Mouse (Mus musculus): ENCODE measurements at regions not wholly inside any gene's neighbourhood (a gene's known extent, or its start where the extent isn't known, plus 50 kb on each side); places are given as distances from the start of the nearest gene placed in this dataset.
A peak's percentile ranks its signal among the peaks of the same experiment; 100 is the strongest.

DNA sequence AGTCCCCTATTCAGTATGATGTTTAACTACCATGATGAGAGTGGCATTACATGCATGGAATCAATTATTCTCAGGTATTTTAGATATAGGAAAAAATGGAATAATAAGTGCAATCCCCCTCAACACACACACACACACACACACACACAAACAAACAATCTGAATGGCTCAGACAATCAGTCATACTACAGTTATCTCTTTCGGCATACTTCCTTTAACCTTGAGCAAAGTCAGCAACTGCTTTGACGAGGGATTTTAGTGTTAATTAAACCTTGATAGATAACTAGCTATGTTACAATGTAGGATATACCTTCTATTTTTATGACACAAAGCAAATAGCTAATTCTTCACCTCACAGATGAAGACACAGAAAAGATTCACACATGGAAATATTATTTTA lies 312.1 kb downstream of the Tex13c3 start:
- ATAC-seq, result no peak

DNA sequence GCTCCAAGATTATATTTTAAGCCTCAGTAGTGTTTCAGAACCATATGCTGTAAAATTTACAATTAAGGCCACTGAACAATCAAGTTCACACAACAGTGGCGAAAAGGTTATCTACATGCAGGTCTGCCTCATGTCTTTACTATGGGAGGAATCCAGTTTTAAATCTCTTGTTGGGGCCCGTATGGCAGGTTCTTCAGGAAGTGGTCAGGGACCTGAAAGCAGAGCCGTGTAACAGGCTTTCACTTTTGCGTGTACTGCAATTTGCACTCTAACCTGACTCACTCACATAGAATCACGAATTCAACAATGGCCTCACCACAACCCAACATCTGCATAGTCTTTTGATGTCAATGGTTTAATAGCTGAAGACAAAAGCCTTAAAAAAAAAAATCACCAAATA lies 312.6 kb downstream of the Tex13c3 start:
- ATAC-seq, result peak; percentile 83

DNA sequence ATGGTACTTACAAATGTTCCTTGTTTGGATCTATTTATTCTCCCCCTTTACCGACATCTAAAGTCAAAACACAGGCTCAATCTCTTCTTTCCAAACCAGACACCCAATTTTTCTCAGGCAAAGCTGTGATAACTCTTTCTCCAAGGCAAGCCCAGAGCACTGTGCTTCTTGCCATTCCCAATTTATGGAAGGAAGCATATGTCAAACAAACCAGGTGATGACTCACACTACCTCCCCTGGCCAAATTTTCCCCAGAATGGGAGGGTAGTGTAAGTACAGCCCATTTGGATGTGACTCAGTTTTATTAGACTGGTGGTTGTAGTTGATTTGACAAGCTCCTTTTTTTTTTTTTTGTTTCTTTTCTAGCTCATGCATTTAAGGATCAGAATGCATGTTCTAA lies 313.0 kb downstream of the Tex13c3 start:
- ATAC-seq, result no peak

DNA sequence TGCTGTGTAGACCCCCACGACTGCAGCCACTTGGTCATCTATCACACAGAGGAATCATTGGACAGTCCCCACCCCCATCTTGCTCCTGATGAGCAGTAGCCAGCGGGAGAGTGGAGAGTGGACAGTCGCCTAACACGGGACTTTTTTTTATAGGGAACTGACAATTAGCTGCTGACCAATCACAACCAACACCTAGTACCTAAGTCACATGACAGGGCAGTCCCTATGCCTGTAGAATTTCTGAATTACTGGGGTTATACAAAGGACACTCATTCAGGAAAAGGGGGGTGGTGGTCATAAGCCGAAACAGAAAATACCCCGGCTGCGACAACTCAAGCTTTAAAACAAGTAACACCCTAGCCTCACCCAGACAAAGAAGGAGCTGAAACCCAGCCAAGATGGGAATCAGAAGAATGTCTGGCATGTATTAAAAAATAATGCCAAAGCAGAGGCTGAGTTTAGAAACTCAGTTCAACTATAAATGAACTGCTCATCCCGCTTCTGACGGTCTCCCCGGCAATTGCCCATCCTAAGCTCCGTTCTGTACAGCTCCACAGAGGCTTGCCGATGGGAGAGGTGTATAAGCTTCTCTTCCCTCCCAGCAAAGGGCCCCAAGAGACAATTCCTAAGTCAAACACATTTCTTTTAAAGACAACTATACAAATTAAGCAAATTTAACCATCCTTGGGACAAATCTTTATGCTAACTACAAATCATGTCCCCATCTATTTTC lies 313.8 kb downstream of the Tex13c3 start:
- ATAC-seq, result no peak

DNA sequence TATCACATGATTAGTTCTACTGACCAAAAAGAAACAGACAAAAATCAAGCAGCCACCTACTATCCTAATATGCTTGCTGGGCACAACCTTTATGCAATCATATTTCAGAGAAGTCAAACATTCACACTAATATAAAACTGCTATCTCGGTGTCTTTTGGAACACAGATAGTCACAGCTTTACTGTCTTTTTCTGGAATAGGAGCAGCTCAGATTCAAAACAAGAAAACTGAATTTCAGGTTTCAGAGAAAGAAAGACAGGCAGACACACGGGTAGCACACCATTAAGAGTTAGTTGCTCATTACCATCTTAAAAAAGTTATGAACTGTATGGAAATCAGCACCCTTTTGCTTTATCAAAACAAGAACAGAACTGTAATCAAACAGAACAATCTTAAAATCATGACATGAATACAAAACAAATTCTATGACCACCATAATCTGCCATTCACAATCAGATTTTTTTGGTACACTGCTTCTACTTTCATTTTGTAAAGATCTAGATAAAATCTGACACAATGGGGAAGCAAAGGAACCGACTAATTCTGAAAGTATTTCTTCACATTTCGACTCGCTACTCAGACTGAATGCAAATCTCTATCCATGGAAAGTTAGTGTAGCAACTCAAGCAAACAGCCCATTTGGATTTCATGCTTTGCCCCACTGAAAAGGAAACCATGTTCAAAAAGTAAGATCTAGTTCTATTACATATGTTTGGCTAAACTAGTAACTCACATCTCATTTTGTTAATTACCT lies 315.1 kb downstream of the Tex13c3 start:
- peak; percentile 33 for ATAC-seq

DNA sequence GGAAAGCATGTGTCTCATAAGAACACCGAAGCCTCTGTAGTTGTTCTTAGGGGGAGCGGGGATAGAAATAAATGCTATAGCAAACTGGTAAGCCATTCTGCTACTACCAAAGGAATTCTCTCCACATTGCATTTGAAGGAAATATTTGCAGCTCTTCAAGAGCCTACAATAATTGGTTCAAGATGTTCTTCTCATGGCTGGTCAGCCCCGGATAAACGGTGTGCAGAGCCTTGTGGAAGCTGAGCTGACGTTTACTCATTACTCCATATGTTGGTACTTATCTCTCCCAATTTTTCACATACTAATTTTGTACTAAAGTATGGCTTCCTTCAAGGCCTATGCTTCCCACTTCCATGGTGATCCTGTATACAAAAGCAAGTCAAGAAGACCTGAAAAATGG lies 317.0 kb downstream of the Tex13c3 start:
- ATAC-seq, result no peak

DNA sequence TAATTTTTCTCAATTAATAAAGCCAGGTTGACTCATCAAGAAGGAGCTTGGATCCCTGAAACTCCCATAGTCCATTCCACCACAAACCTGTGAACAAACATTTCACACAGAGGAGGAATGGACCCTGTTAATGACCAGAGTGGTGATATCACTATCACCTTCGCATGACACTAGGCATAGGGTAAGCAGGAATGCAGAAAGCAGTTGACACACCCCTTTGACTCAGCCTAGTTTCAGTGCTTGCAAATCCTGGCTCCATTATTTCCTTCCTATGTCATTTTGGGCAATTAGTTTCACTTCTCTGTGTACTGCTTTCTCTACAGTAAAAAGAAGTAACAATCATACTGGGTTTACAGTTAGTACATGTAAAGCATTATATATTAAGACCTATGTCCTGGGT lies 318.2 kb downstream of the Tex13c3 start:
- ATAC-seq, result no peak

DNA sequence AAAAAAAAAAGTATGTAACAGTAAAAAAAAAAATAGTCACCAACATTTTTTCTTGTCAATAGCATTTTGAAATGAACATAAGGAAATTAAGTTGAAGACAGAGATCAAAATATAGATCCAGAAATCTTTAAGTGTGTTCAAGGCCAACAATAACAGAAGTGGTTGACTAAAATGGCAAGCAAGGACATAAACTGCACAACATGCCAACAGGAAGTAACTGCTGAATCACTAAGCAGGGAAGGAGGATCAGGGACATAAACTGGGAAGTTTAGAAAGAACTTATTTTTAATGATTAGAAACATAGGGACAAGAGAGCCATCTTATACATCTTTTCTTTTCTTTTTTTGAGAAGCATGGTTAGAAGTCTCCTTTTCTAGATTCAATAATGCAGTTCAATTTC lies 318.8 kb downstream of the Tex13c3 start:
- ATAC-seq, result no peak

DNA sequence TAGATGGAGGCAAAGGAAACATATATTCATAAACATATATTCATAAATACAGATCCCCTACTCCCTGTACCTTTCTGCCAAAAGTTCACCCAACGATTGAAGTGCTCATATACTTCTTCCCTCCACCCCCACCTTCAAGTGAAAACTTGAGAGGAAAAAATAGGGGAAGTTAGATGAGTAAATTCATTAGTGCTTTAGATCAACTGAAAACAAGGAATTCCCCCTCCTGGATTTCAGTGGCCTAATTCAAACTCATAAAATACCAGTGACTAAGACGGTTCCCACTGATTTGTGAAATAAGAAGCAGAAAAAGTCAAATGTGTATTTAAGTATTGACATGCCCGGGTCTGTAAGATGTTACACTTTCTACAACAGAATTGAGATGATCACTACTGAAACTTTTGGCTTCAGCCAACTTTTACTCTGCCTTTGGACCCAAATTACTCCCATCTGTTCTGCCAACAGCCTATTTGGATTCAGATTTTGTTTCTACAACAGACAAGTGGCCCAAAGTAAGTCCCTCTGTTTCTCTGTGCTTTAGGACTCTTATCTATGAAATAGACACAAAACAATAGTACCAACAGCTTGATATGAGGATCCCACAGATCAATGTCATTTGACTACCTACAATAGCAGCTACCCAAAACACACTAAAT lies 320.7 kb downstream of the Tex13c3 start:
- no peak for ATAC-seq

DNA sequence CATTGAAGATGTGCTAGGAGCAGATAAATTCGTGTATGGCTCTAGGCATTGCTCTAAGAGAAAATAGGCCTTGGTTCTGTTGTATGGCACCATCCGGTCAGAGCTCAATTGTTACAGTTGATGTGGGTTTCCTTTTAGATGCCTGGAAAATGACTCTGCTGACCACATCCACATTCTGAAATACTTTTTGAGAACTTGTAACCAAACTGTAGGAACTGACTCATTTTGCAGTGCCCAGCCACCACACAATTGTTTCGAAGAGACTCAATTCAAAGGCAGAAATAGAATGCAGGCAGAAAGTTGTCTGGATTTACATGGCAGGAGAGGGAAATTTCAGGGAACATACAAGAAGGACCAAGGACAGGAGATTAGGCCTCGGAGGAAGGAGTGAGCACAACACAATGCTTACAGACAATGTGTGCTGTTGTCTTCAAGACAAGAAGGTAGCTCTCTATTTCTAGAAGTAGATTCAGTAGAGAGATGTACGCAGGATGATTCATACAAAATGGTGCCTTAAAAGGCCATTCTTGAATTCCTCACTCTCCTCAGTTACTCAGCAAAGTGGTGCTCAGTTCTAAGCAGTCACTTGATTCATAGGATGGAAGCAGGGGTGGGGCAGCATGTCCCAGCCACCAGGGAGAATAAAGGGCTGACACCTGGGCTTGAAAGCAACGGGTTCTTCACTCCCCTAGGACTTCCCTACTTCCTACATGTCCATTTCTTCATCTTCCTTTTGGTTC lies 323.5 kb downstream of the Tex13c3 start:
- no peak for ATAC-seq

DNA sequence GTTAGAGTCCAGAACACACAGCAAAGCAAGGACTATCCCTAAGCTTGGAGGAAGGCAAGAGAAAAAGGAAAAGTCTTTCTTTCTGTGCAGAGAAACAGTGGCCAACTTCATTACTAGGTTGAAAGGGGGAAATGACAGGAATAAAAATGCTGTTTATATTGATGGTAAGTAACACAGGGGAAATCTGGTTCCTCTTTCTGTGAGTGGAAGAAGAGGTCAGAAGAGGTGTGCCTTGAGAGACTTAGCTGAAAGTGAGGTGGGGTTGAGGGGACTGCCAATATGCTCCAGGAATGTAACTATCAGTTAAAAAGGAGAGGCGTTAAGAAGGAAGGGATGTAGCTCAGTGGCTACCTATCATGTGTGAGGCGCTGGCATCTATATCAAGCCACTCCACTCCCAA lies 327.5 kb downstream of the Tex13c3 start:
- ATAC-seq, result no peak

DNA sequence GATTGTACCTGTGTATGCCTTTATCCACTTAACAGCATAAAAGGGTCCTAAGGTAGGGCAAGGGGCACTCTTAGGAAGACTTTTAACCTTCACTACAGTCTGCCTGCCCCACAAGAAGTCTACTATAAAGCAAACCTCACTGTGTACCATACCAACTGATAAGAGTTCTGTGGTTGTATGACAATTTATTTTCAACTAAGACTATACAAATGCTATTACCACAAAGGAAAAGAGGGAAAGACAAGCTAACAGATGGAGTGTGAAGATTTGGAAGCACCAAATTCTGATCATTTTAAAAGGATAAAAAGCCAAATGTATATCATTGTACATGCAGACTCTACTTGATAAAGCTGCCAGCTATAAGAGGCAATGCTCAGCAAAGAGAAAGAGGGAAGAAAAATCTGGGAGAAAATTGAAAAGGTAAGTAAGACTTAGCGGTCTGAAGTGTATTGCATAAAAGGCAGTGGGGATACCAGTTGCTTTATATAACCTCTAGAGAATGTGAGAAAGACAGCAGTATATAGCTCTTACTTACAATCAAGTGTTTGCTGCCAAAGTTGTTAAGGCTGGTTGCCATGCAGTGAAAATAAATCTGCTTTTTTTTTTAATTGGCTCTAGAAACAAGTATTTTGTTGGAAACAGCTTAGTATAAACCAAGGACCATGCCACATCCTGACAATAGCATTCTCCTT lies 328.8 kb downstream of the Tex13c3 start:
- ATAC-seq, result no peak

DNA sequence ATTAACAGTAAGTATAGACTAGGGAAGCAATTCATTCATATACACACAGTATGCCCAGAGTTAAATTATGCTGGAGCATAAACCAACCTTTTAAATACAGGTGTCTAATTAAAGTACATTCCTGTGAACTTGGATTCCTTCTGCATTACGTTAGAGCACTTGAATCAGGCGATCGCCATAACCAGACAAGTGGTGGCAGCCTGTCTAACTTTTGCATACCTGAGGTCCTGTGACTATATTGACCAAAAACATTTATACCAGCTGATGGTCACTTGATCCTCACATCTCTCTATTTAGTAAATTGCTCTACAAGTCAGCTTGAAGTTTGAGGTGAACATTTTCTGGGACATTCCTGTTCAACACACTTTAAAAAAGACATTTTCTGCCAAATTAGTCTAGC lies 330.5 kb downstream of the Tex13c3 start:
- ATAC-seq, result no peak

DNA sequence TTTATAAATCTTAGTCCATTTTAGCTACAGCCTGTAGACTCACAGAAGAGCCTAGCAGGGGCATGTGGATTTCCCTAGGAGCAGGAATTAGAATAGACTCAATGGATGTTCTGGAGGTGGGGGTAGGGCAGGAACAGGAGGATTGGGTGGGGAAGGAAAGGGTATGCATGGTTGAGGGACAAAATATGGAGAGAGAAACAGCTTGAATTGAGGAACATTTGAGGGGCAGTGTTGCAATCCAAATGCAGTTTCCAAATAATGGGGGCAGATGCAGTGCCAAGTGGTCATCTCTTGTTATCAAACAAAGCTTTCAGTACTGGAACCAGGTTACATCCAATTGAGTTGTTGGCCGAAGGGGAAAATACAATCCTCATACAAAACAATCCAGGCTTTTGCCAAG lies 332.4 kb downstream of the Tex13c3 start:
- ATAC-seq, result no peak

DNA sequence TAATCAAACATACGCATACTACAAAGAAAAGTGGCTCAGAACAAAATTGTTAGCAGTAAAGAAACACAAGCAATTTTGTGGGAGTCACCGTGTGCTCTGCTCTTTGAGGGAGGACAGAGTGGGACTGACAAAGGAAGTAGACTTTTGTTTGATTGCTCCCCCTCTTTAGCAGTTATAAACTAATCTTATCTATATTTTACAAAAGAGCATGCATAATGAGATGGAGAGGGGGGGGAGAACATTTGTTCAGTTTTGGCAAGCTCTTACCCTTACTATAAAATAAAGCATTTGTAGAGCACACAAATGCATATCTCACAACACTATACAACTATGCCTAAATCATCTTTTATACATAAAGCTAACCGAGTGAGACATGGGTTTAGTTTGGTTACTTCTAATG lies 332.9 kb downstream of the Tex13c3 start:
- no peak for ATAC-seq

DNA sequence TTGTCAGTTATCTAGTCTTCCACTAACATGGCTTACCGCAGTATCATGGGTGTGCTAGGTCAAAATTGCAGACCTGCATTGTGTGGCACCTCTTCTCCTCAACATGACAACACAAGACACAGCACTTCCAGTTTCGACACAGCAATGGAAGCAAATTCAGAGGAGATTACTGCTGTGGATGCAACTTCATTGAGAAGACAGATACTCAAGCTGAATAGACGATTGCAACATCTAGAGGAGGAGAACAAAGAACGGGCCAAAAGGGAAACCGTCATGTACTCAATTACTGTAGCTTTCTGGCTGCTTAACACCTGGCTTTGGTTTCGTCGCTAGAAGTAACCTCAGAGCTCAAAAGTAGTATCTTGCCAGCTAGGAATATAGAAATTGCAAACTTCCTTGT lies 368.4 kb downstream of the Tex13c3 start:
- no peak for ATAC-seq

DNA sequence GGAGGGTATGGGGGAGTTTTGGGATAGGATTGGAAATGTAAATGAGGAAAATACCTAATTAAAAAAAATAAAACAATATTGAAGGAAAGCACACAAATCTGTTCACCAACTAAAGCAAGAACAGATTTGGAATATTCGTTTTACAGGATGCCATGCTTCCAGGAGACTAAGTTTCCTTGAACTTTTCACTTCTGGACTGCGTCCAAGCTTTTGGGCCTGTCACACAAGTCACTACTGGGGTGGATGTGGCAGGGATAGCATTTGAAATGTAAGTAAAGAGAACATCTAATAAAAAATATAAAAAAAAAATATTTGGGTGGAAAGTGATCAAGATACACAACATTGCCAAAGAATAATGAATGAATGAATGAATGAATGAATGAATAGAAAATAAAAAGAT lies 378.2 kb downstream of the Tex13c3 start:
- no peak for ATAC-seq

DNA sequence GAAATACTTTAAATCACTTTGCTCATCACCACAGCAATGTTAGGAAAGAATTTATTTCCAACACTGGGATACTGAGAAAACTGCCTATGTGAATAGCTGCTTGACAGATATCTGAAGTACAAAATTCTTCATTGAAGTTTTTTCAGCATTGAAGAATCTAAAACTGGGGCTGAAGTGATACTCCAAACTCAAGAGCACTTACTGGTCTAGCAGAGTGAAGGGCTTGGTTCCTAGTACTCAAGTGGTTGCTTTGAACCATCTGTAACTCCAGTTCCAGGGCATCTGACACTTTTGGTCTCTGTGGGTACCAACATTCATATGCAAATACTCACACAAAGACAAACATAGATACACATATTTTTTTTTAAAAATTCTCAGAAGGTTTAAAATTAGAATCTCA lies 385.2 kb downstream of the Tex13c3 start:
- ATAC-seq, result no peak

DNA sequence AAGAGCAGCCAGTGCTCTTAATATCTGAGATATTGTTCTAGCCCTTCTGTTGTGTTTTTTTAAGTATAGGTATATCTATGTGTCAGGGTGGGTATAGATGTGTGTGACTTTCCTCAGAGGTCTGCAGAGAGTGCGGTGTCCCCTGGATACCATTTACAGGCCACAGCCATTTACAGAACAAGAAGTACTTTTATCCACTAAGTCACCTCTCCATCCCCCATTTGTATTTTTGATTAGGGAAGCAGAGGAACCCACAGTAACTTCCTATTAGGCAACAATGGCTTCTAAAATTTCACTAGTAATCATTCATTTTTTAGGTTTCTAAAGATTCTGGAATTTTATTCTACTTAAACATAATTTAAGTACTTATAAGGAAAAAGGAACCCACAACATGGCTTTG lies 396.7 kb downstream of the Tex13c3 start:
- ATAC-seq, result no peak

DNA sequence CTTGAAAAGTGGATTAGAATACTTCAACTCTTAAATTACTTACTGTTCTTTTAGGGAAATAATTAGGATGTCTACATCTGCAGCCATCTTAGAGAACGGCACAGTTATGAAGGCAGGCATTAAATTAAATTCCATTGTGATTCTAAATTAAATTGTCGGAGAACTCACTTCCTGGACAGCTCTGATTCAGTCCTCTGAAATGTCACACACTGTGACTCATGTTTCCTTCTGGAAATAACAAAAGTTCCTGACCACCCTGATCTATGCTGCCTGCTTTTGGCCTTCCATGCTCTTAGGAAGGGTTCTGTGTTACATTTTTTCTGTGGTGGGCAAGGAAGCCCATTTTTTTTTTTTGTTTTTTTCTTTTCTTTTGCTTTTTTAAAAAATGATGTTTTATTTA lies 401.1 kb downstream of the Tex13c3 start:
- ATAC-seq, result no peak

All from inflammation-experienced regulatory T-cells, adult 6 months (primary cell).